Mouse (Mus musculus): ENCODE data around the gene Taar1. TPM values are rescaled to one million over a fixed set of nuclear protein-coding genes. Genes with fewer than 3 reads are reported as not detected.

Taar1 gene
- not detected in 2 replicates for polyA plus RNA-seq (2015; fragmentation: Nextera tagmentation; extraction: Ambion mirVana)

- H3K9me3 ChIP-seq, result no peaks in the 10 kb centered on the region
- H3K4me1 ChIP-seq (replicated peaks), result no peaks in the 10 kb centered on the region
- no peaks in the 10 kb centered on the region for H3K36me3 ChIP-seq
- H3K4me3 ChIP-seq, result no peak within 1 kb of the TSS
- no peak within 1 kb of the TSS for H3K4me2 ChIP-seq
- WGBS, result 92% methylated on average over 4 of the region's 4 CpGs
- H3K27ac ChIP-seq (replicated peaks), result no peak within 1 kb of the TSS
- no peaks in the 10 kb centered on the region for H3K27me3 ChIP-seq
- no peak within 1 kb of the TSS for H3K9ac ChIP-seq
- ATAC-seq (ENCODE audit: low FRiP score, low read depth), result no peak
Measured at GRCm38 (mm10) chr10:23920056-23920455, at the start of gene Taar1. Gene Taar1 (plus strand): TSS chr10:23920356.

GRCm38 (mm10) chr10:23880695-23881094 lies 39.5 kb upstream of the Taar1 start:
- H3K4me2 ChIP-seq, result no peak overlapping the region
- no peaks in the 10 kb centered on the region for H3K9me3 ChIP-seq
- H3K4me3 ChIP-seq, result no peak overlapping the region
- H3K27me3 ChIP-seq, result no peaks in the 10 kb centered on the region
- no peak overlapping the region for H3K27ac ChIP-seq (replicated peaks)
- no peak overlapping the region for H3K9ac ChIP-seq
- ATAC-seq (ENCODE audit: low FRiP score, low read depth), result no peak
- 92% methylated on average over 6 of the region's 6 CpGs for WGBS
- no peaks in the 10 kb centered on the region for H3K36me3 ChIP-seq
- no peaks in the 10 kb centered on the region for H3K4me1 ChIP-seq (replicated peaks)

DNA sequence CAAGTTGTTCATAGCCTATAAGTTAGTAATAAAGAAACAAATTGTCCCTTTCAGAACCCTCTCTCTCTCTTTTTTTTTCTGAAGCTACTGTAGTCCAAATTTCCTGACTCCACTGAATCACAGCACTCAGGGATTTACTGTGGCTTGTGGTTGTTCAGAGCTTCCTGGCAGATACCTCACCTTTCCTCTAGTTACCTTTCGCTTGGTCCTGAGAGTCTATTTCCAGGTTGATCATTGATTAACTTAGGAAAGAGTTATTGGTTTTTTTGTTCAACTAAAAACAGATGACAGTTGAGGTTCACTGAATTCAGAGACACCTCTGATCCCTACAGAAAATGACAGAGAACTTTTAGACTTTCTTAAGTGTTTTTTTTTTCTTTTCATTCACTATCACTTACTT lies 35.2 kb upstream of the Taar1 start:
- no peaks in the 10 kb centered on the region for H3K4me1 ChIP-seq (replicated peaks)
- H3K4me3 ChIP-seq, result no peak overlapping the region
- H3K36me3 ChIP-seq, result no peaks in the 10 kb centered on the region
- WGBS, result 98% methylated on average over 1 of the region's 1 CpGs
- no peak for ATAC-seq (ENCODE audit: low FRiP score, low read depth)
- H3K9ac ChIP-seq, result no peak overlapping the region
- no peak overlapping the region for H3K4me2 ChIP-seq
- H3K27me3 ChIP-seq, result no peaks in the 10 kb centered on the region
- no peaks in the 10 kb centered on the region for H3K9me3 ChIP-seq
- H3K27ac ChIP-seq (replicated peaks), result no peak overlapping the region

DNA sequence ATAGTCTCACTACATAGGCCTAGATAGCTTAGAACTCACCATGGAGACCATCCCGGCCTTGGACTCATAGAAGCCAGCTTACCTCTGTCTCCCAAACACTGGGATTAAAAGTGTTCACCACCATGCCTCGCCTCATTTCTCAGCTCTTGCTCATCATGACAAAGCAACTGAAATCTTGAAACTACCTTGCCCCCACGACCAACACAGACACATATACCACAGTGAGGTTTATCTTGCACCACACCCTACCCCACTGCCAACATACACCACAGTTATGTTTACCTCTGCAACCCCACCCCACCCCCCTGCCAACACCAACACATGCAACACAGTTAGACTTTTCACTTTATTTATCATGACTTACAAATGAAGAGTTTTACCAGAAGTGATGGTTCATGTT lies 34.1 kb upstream of the Taar1 start:
- Histone ChIP-seq H3K9me3 (no peaks in the 10 kb centered on the region), H3K9ac (no peak overlapping the region), H3K27me3 (no peaks in the 10 kb centered on the region), H3K4me2 (no peak overlapping the region), H3K4me3 (no peak overlapping the region), H3K36me3 (no peaks in the 10 kb centered on the region), H3K27ac (replicated peaks) (no peak overlapping the region), H3K4me1 (replicated peaks) (no peaks in the 10 kb centered on the region)
- ATAC-seq (ENCODE audit: low FRiP score, low read depth), result no peak
- 73% methylated on average over 3 of the region's 3 CpGs for WGBS

GRCm38 (mm10) chr10:23892987-23893386 lies 27.2 kb upstream of the Taar1 start:
- H3K4me1 ChIP-seq (replicated peaks), result peaks cover 4% of the 10 kb centered on the region; the same call in 1 of the 2 replicates
- no peaks in the 10 kb centered on the region for H3K36me3 ChIP-seq
- 93% methylated on average over 1 of the region's 1 CpGs for WGBS
- H3K27ac ChIP-seq (replicated peaks), result no peak overlapping the region
- H3K9me3 ChIP-seq, result no peaks in the 10 kb centered on the region
- H3K27me3 ChIP-seq, result no peaks in the 10 kb centered on the region
- H3K4me2 ChIP-seq, result no peak overlapping the region
- ATAC-seq (ENCODE audit: low FRiP score, low read depth), result no peak
- H3K9ac ChIP-seq, result no peak overlapping the region
- H3K4me3 ChIP-seq, result no peak overlapping the region

- peak within 1 kb of the TSS; percentile 48 for H3K4me2 ChIP-seq
- ATAC-seq (ENCODE audit: low FRiP score, low read depth), result no peak
- H3K9me3 ChIP-seq, result no peaks in the 10 kb centered on the region
- H3K27ac ChIP-seq (replicated peaks), result no peak within 1 kb of the TSS
- WGBS, result 40% methylated on average over 21 of the region's 21 CpGs
- H3K36me3 ChIP-seq, result no peaks in the 10 kb centered on the region
- H3K4me1 ChIP-seq (replicated peaks), result peaks cover 4% of the 10 kb centered on the region; the same call in 1 of the 2 replicates
- no peak within 1 kb of the TSS for H3K9ac ChIP-seq
- no peaks in the 10 kb centered on the region for H3K27me3 ChIP-seq
- peak within 1 kb of the TSS; percentile 13; the same call in 1 of the 2 replicates for H3K4me3 ChIP-seq
Measured at GRCm38 (mm10) chr10:23894601-23895349, 25.4 kb upstream of the Taar1 start, which contains the start of gene Vnn1. Gene Vnn1 (plus strand): TSS chr10:23894688.

GRCm38 (mm10) chr10:23895376-23895775 lies 24.8 kb upstream of the Taar1 start:
- Histone ChIP-seq H3K4me1 (replicated peaks) (peaks cover 4% of the 10 kb centered on the region; the same call in 1 of the 2 replicates), H3K9ac (no peak overlapping the region), H3K9me3 (no peaks in the 10 kb centered on the region), H3K27ac (replicated peaks) (no peak overlapping the region), H3K4me3 (no peak overlapping the region), H3K4me2 (no peak overlapping the region), H3K27me3 (no peaks in the 10 kb centered on the region), H3K36me3 (no peaks in the 10 kb centered on the region)
- WGBS, result 83% methylated on average over 7 of the region's 7 CpGs
- ATAC-seq (ENCODE audit: low FRiP score, low read depth), result no peak

- H3K27me3 ChIP-seq, result no peaks in the 10 kb centered on the region
Measured at GRCm38 (mm10) chr10:23901119-23901518, 19.0 kb upstream of the Taar1 start.

DNA sequence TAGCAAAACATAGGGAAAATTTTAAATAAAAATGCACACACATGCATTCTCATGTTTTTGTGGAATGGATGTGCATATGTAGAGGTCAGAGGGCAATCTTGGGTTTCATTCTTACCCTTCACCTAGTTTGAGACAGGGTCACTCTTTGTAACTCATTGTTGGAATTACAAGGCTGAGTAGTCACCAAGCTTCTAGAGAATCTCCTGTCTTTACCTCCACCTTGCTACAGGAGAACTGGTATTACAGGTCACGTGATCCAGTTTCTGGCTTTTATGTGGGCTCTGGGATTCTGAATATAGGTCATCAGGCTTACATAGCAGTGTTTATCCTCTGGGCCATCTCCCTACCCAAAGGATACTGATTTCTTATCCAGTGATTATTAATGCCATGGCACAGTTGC lies 14.5 kb upstream of the Taar1 start:
- H3K4me2 ChIP-seq, result no peak overlapping the region

More at GRCm38 (mm10) chr10:23901119-23901518, 19.0 kb upstream of the Taar1 start:
- Histone ChIP-seq H3K4me1 (replicated peaks) (no peaks in the 10 kb centered on the region), H3K4me2 (no peak overlapping the region), H3K9ac (no peak overlapping the region), H3K9me3 (no peaks in the 10 kb centered on the region), H3K36me3 (no peaks in the 10 kb centered on the region), H3K4me3 (no peak overlapping the region), H3K27ac (replicated peaks) (no peak overlapping the region)
- WGBS, result 49% methylated on average over 3 of the region's 3 CpGs
- ATAC-seq (ENCODE audit: low FRiP score, low read depth), result no peak

GRCm38 (mm10) chr10:23922468-23922867 lies 2.3 kb downstream of the Taar1 start:
- 79% methylated on average over 3 of the region's 3 CpGs for WGBS
- Histone ChIP-seq H3K27me3 (no peaks in the 10 kb centered on the region), H3K9me3 (no peaks in the 10 kb centered on the region), H3K27ac (replicated peaks) (no peak overlapping the region), H3K9ac (no peak overlapping the region), H3K4me3 (no peak overlapping the region), H3K36me3 (no peaks in the 10 kb centered on the region), H3K4me2 (no peak overlapping the region), H3K4me1 (replicated peaks) (no peaks in the 10 kb centered on the region)
- ATAC-seq (ENCODE audit: low FRiP score, low read depth), result no peak

More for the DNA sequence above, 14.5 kb upstream of the Taar1 start:
- no peaks in the 10 kb centered on the region for H3K9me3 ChIP-seq
- no peaks in the 10 kb centered on the region for H3K27me3 ChIP-seq
- no peak overlapping the region for H3K4me3 ChIP-seq
- H3K36me3 ChIP-seq, result no peaks in the 10 kb centered on the region
- no peak overlapping the region for H3K27ac ChIP-seq (replicated peaks)
- no peak overlapping the region for H3K9ac ChIP-seq
- no peaks in the 10 kb centered on the region for H3K4me1 ChIP-seq (replicated peaks)
- WGBS, result 88% methylated on average over 1 of the region's 1 CpGs
- ATAC-seq (ENCODE audit: low FRiP score, low read depth), result no peak

DNA sequence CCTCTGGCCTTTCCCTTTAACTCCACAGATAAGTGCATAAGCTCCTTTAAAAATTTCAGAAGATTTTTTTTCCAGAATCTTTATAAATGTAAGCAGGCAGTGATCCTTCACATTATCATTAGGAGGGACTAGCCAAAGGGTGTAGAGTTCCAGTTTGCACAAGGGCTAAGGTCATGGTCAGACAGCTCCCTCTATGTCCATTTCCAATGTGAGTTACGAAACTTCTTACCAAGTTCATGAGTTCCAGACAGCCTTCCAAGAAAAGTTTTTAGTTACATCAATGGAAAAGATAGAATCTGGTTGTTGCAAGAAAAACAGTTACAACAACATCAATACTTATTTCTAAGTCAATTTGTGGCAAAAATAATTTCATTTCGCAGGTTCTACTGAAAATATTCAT lies 3.8 kb downstream of the Taar1 start:
- H3K27ac ChIP-seq (replicated peaks), result no peak overlapping the region
- no peak for ATAC-seq (ENCODE audit: low FRiP score, low read depth)
- WGBS, result 85% methylated on average over 2 of the region's 2 CpGs

DNA sequence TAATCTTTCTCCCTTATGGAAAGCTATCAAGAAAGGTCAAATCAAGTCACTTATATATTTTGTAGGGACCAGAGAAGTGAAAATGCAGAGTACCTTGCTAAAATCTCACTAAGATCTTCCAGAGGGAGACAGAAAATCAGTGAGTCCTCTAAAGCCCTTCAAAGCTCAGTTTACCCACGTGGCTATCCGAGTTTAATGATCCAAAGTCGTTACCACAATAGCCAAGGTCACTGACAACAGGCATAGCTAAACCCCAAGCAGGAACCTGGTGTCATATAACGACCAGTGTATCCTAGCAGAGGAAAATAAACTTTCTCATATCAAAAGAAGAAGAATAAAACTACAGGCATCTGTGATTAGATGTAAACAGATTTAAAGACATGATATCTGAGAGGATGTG lies 17.5 kb downstream of the Taar1 start:
- H3K4me2 ChIP-seq, result no peak overlapping the region
- no peak overlapping the region for H3K4me3 ChIP-seq
- H3K9ac ChIP-seq, result no peak overlapping the region
- no peaks in the 10 kb centered on the region for H3K9me3 ChIP-seq
- WGBS, result 52% methylated on average over 4 of the region's 4 CpGs
- H3K27me3 ChIP-seq, result no peaks in the 10 kb centered on the region
- ATAC-seq (ENCODE audit: low FRiP score, low read depth), result no peak
- H3K27ac ChIP-seq (replicated peaks), result no peak overlapping the region
- no peaks in the 10 kb centered on the region for H3K4me1 ChIP-seq (replicated peaks)
- H3K36me3 ChIP-seq, result no peaks in the 10 kb centered on the region

More for the DNA sequence above, 3.8 kb downstream of the Taar1 start:
- no peak overlapping the region for H3K9ac ChIP-seq
- H3K4me3 ChIP-seq, result no peak overlapping the region
- no peak overlapping the region for H3K4me2 ChIP-seq
- no peaks in the 10 kb centered on the region for H3K9me3 ChIP-seq
- no peaks in the 10 kb centered on the region for H3K27me3 ChIP-seq
- H3K4me1 ChIP-seq (replicated peaks), result no peaks in the 10 kb centered on the region
- no peaks in the 10 kb centered on the region for H3K36me3 ChIP-seq
